Mouse (Mus musculus): ENCODE data around the gene Zfp36. TPM values are rescaled to one million over a fixed set of nuclear protein-coding genes. Genes with fewer than 3 reads are reported as not detected.

The Zfp36 gene
- polyA plus RNA-seq, 1 experiment from 2014 or later: 4.0 TPM

GRCm38 (mm10) chr7:28373131-28373581 is 6.9 kb downstream of the Zfp36 start:
- no peaks in the 10 kb centered on the region for H3K27me3 ChIP-seq (replicated peaks; ENCODE audit: control insufficient read depth, insufficient read depth, low read length)
- peak overlapping the region; percentile 43; the same call in 1 of the 2 replicates for H3K9ac ChIP-seq (ENCODE audit: low read depth, low read length)
- under 1% methylated on average over 9 of the region's 9 CpGs for WGBS
- peak overlapping the region; percentile 88 for H3K27ac ChIP-seq (ENCODE audit: low read depth, low read length)
- H3K4me3 ChIP-seq (ENCODE audit: low read length): peak overlapping the region; percentile 57
- H3K9me3 ChIP-seq (ENCODE audit: control insufficient read depth, low read length): no peaks in the 10 kb centered on the region
- ATAC-seq: peak; percentile 31
- H3K4me2 ChIP-seq (ENCODE audit: low read length): peak overlapping the region; percentile 74
- peaks cover 33% of the 10 kb centered on the region for H3K4me1 ChIP-seq (ENCODE audit: control insufficient read depth, insufficient read depth, low read depth, low read length)
- H3K36me3 ChIP-seq (ENCODE audit: control insufficient read depth, insufficient read depth, low read length): no peaks in the 10 kb centered on the region

GRCm38 (mm10) chr7:28372251-28373108 is 7.6 kb downstream of the Zfp36 start, which contains the start of gene Plekhg2:
TSS of gene Plekhg2 (minus strand) at chr7:28372599.
- peak within 1 kb of the TSS; percentile 57 for H3K4me3 ChIP-seq (ENCODE audit: low read length)
- H3K9ac ChIP-seq (ENCODE audit: low read depth, low read length): peak within 1 kb of the TSS; percentile 73
- peaks cover 28% of the 10 kb centered on the region for H3K4me1 ChIP-seq (ENCODE audit: control insufficient read depth, insufficient read depth, low read depth, low read length)

GRCm38 (mm10) chr7:28371514-28371989 is 8.5 kb downstream of the Zfp36 start:
- peak overlapping the region; percentile 73 for H3K9ac ChIP-seq (ENCODE audit: low read depth, low read length)
- ATAC-seq: no peak
- H3K27ac ChIP-seq (ENCODE audit: low read depth, low read length): peak overlapping the region; percentile 88
- H3K36me3 ChIP-seq (ENCODE audit: control insufficient read depth, insufficient read depth, low read length): 0 out of 2 replicates have a peak, but pooled peaks cover 4% of the 10 kb centered on the region
- H3K4me1 ChIP-seq (ENCODE audit: control insufficient read depth, insufficient read depth, low read depth, low read length): peaks cover 27% of the 10 kb centered on the region
- H3K4me2 ChIP-seq (ENCODE audit: low read length): peak overlapping the region; percentile 74
- H3K4me3 ChIP-seq (ENCODE audit: low read length): peak overlapping the region; percentile 57
- WGBS: under 1% methylated on average over 34 of the region's 43 CpGs
- H3K27me3 ChIP-seq (replicated peaks; ENCODE audit: control insufficient read depth, insufficient read depth, low read length): no peaks in the 10 kb centered on the region
- H3K9me3 ChIP-seq (ENCODE audit: control insufficient read depth, low read length): no peaks in the 10 kb centered on the region

More at GRCm38 (mm10) chr7:28372251-28373108, 7.6 kb downstream of the Zfp36 start, which contains the start of gene Plekhg2:
- H3K4me2 ChIP-seq (ENCODE audit: low read length): peak within 1 kb of the TSS; percentile 74
- ATAC-seq: peak; percentile 91
- peak within 1 kb of the TSS; percentile 88 for H3K27ac ChIP-seq (ENCODE audit: low read depth, low read length)
- no peaks in the 10 kb centered on the region for H3K27me3 ChIP-seq (replicated peaks; ENCODE audit: control insufficient read depth, insufficient read depth, low read length)
- WGBS: under 1% methylated on average over 54 of the region's 66 CpGs
- H3K36me3 ChIP-seq (ENCODE audit: control insufficient read depth, insufficient read depth, low read length): no peaks in the 10 kb centered on the region
- H3K9me3 ChIP-seq (ENCODE audit: control insufficient read depth, low read length): no peaks in the 10 kb centered on the region

GRCm38 (mm10) chr7:28370977-28371513 is 9.0 kb downstream of the Zfp36 start:
- H3K4me1 ChIP-seq (ENCODE audit: control insufficient read depth, insufficient read depth, low read depth, low read length): peaks cover 22% of the 10 kb centered on the region
- H3K4me3 ChIP-seq (ENCODE audit: low read length): peak overlapping the region; percentile 57
- ATAC-seq: no peak
- H3K9me3 ChIP-seq (ENCODE audit: control insufficient read depth, low read length): no peaks in the 10 kb centered on the region
- H3K27ac ChIP-seq (ENCODE audit: low read depth, low read length): peak overlapping the region; percentile 88
- 7% methylated on average over 11 of the region's 11 CpGs for WGBS
- peak overlapping the region; percentile 74 for H3K4me2 ChIP-seq (ENCODE audit: low read length)
- no peaks in the 10 kb centered on the region for H3K27me3 ChIP-seq (replicated peaks; ENCODE audit: control insufficient read depth, insufficient read depth, low read length)
- 0 out of 2 replicates have a peak, but pooled peaks cover 4% of the 10 kb centered on the region for H3K36me3 ChIP-seq (ENCODE audit: control insufficient read depth, insufficient read depth, low read length)
- H3K9ac ChIP-seq (ENCODE audit: low read depth, low read length): peak overlapping the region; percentile 73

GRCm38 (mm10) chr7:28370051-28370450 is 10.0 kb downstream of the Zfp36 start:
- no peak overlapping the region; the same call in 1 of the 2 replicates for H3K9ac ChIP-seq (ENCODE audit: low read depth, low read length)
- H3K27me3 ChIP-seq (replicated peaks; ENCODE audit: control insufficient read depth, insufficient read depth, low read length): no peaks in the 10 kb centered on the region
- peak overlapping the region; percentile 74 for H3K4me2 ChIP-seq (ENCODE audit: low read length)
- H3K36me3 ChIP-seq (ENCODE audit: control insufficient read depth, insufficient read depth, low read length): 0 out of 2 replicates have a peak, but pooled peaks cover 4% of the 10 kb centered on the region
- peaks cover 16% of the 10 kb centered on the region for H3K4me1 ChIP-seq (ENCODE audit: control insufficient read depth, insufficient read depth, low read depth, low read length)
- H3K27ac ChIP-seq (ENCODE audit: low read depth, low read length): no peak overlapping the region
- no peak overlapping the region for H3K4me3 ChIP-seq (ENCODE audit: low read length)
- 91% methylated on average over 14 of the region's 14 CpGs for WGBS
- no peak for ATAC-seq
- H3K9me3 ChIP-seq (ENCODE audit: control insufficient read depth, low read length): no peaks in the 10 kb centered on the region

GRCm38 (mm10) chr7:28368276-28368920 is 11.7 kb downstream of the Zfp36 start:
- no peak for ATAC-seq
- Histone ChIP-seq H3K27ac (ENCODE audit: low read depth, low read length) (no peak overlapping the region), H3K4me1 (ENCODE audit: control insufficient read depth, insufficient read depth, low read depth, low read length) (peaks cover 16% of the 10 kb centered on the region), H3K9ac (ENCODE audit: low read depth, low read length) (no peak overlapping the region), H3K4me3 (ENCODE audit: low read length) (no peak overlapping the region), H3K36me3 (ENCODE audit: control insufficient read depth, insufficient read depth, low read length) (0 out of 2 replicates have a peak, but pooled peaks cover 10% of the 10 kb centered on the region), H3K4me2 (ENCODE audit: low read length) (no peak overlapping the region), H3K27me3 (replicated peaks; ENCODE audit: control insufficient read depth, insufficient read depth, low read length) (no peaks in the 10 kb centered on the region), H3K9me3 (ENCODE audit: control insufficient read depth, low read length) (no peaks in the 10 kb centered on the region)
- WGBS: 90% methylated on average over 14 of the region's 16 CpGs

GRCm38 (mm10) chr7:28367663-28368275 is 12.3 kb downstream of the Zfp36 start:
- H3K36me3 ChIP-seq (ENCODE audit: control insufficient read depth, insufficient read depth, low read length): 0 out of 2 replicates have a peak, but pooled peaks cover 10% of the 10 kb centered on the region
- no peak overlapping the region for H3K4me2 ChIP-seq (ENCODE audit: low read length)
- 87% methylated on average over 16 of the region's 16 CpGs for WGBS
- H3K4me3 ChIP-seq (ENCODE audit: low read length): no peak overlapping the region
- peaks cover 16% of the 10 kb centered on the region for H3K4me1 ChIP-seq (ENCODE audit: control insufficient read depth, insufficient read depth, low read depth, low read length)
- H3K27me3 ChIP-seq (replicated peaks; ENCODE audit: control insufficient read depth, insufficient read depth, low read length): no peaks in the 10 kb centered on the region
- no peaks in the 10 kb centered on the region for H3K9me3 ChIP-seq (ENCODE audit: control insufficient read depth, low read length)
- no peak for ATAC-seq
- no peak overlapping the region for H3K9ac ChIP-seq (ENCODE audit: low read depth, low read length)
- H3K27ac ChIP-seq (ENCODE audit: low read depth, low read length): no peak overlapping the region

GRCm38 (mm10) chr7:28362441-28363060 is 17.5 kb downstream of the Zfp36 start:
- 83% methylated on average over 16 of the region's 16 CpGs for WGBS
- no peaks in the 10 kb centered on the region for H3K27me3 ChIP-seq (replicated peaks; ENCODE audit: control insufficient read depth, insufficient read depth, low read length)
- no peaks in the 10 kb centered on the region for H3K9me3 ChIP-seq (ENCODE audit: control insufficient read depth, low read length)
- no peak overlapping the region for H3K9ac ChIP-seq (ENCODE audit: low read depth, low read length)
- no peak overlapping the region for H3K4me3 ChIP-seq (ENCODE audit: low read length)
- H3K4me1 ChIP-seq (ENCODE audit: control insufficient read depth, insufficient read depth, low read depth, low read length): no peaks in the 10 kb centered on the region
- H3K4me2 ChIP-seq (ENCODE audit: low read length): no peak overlapping the region
- peaks cover 14% of the 10 kb centered on the region; the same call in 1 of the 2 replicates for H3K36me3 ChIP-seq (ENCODE audit: control insufficient read depth, insufficient read depth, low read length)
- no peak overlapping the region for H3K27ac ChIP-seq (ENCODE audit: low read depth, low read length)
- no peak for ATAC-seq

All from hindbrain, embryonic 16.5 days (tissue).